Mouse (Mus musculus) forebrain, embryonic 10.5 days (tissue): ENCODE measurements at regions not wholly inside any gene's neighbourhood (a gene's known extent, or its start where the extent isn't known, plus 50 kb on each side); places are given as distances from the start of the nearest gene placed in this dataset.

Experiments used
- DNase-seq: peaks from one replicate; pipeline ENCODE4 v3.0.0-alpha.2; 2017; ENCODE audit warnings: low spot score; ENCODE audit errors: extremely low spot score
- H3K27ac ChIP-seq: fragments of 300-500 bp; sonication (generic); 2 replicates; pipeline ENCODE4 v1.5.1; 2016; ENCODE audit warnings: mild to moderate bottlenecking
- H3K27me3 ChIP-seq: fragments of 300-500 bp; sonication (generic); 2 replicates; pipeline ENCODE4 v1.6.1; 2016; ENCODE audit warnings: mild to moderate bottlenecking; ENCODE audit not compliant: poor library complexity, severe bottlenecking
- H3K36me3 ChIP-seq: fragments of 300-500 bp; sonication (generic); replicated peaks from 2 replicates; pipeline ENCODE4 v1.6.1; 2016; ENCODE audit warnings: mild to moderate bottlenecking, moderate library complexity
- H3K4me1 ChIP-seq: fragments of 300-500 bp; sonication (generic); 2 replicates; pipeline ENCODE4 v1.6.1; 2016
- H3K4me3 ChIP-seq: fragments of 300-500 bp; sonication (generic); 2 replicates; pipeline ENCODE4 v1.5.1; 2016; ENCODE audit warnings: mild to moderate bottlenecking, moderate library complexity
- H3K9me3 ChIP-seq: fragments of 300-500 bp; sonication (generic); 2 replicates; pipeline ENCODE4 v1.6.1; 2016; ENCODE audit warnings: mild to moderate bottlenecking, moderate library complexity
- WGBS: fragments of 180-500 bp; shearing (Covaris S2); methylation state at CpG from one replicate; pipeline ENCODE4 v1.1.7; 2016; 5-methylcytosine and 5-hydroxymethylcytosine counted together

GRCm38 (mm10) chr4:127862875-127863274, 107.9 kb downstream of the CK137956 start:
- Histone ChIP-seq H3K27ac (no peak overlapping the region), H3K36me3 (no peaks in the 10 kb centered on the region), H3K4me1 (peaks cover 13% of the 10 kb centered on the region), H3K9me3 (no peaks in the 10 kb centered on the region), H3K4me3 (no peak overlapping the region), H3K27me3 (no peaks in the 10 kb centered on the region)
- DNase-seq: no peak
- WGBS: 95% methylated on average over 5 of the region's 5 CpGs

- no peaks in the 10 kb centered on the region for H3K27me3 ChIP-seq
- H3K4me1 ChIP-seq: peaks cover 13% of the 10 kb centered on the region
- DNase-seq: no peak
- no peaks in the 10 kb centered on the region for H3K9me3 ChIP-seq
- 69% methylated on average over 16 of the region's 16 CpGs for WGBS
- H3K27ac ChIP-seq: peak overlapping the region; percentile 51
- H3K36me3 ChIP-seq: no peaks in the 10 kb centered on the region
- no peak overlapping the region for H3K4me3 ChIP-seq
Observed at GRCm38 (mm10) chr4:127861319-127862117, 109.2 kb downstream of the CK137956 start.

GRCm38 (mm10) chr4:127860271-127860670, 110.5 kb downstream of the CK137956 start:
- peaks cover 13% of the 10 kb centered on the region for H3K4me1 ChIP-seq
- no peak overlapping the region for H3K4me3 ChIP-seq
- no peaks in the 10 kb centered on the region for H3K9me3 ChIP-seq
- H3K36me3 ChIP-seq: no peaks in the 10 kb centered on the region
- H3K27ac ChIP-seq: no peak overlapping the region
- no peak for DNase-seq
- 83% methylated on average over 4 of the region's 4 CpGs for WGBS
- H3K27me3 ChIP-seq: no peaks in the 10 kb centered on the region

- H3K27ac ChIP-seq: no peak overlapping the region
- no peaks in the 10 kb centered on the region for H3K27me3 ChIP-seq
- H3K36me3 ChIP-seq: no peaks in the 10 kb centered on the region
- H3K9me3 ChIP-seq: no peaks in the 10 kb centered on the region
- H3K4me1 ChIP-seq: peaks cover 13% of the 10 kb centered on the region
- no peak for DNase-seq
- no peak overlapping the region for H3K4me3 ChIP-seq
- WGBS: 94% methylated on average over 6 of the region's 6 CpGs
Observed at GRCm38 (mm10) chr4:127859505-127859904, 111.2 kb downstream of the CK137956 start.

- 95% methylated on average over 3 of the region's 3 CpGs for WGBS
- no peaks in the 10 kb centered on the region for H3K9me3 ChIP-seq
- no peaks in the 10 kb centered on the region for H3K27me3 ChIP-seq
- DNase-seq: no peak
- no peaks in the 10 kb centered on the region for H3K36me3 ChIP-seq
- H3K4me1 ChIP-seq: peaks cover 13% of the 10 kb centered on the region
- H3K27ac ChIP-seq: no peak overlapping the region
- H3K4me3 ChIP-seq: no peak overlapping the region
Observed at GRCm38 (mm10) chr4:127858566-127858965, 112.2 kb downstream of the CK137956 start.

- Histone ChIP-seq H3K9me3 (no peaks in the 10 kb centered on the region), H3K4me3 (no peak overlapping the region), H3K4me1 (no peaks in the 10 kb centered on the region), H3K27ac (no peak overlapping the region), H3K27me3 (no peaks in the 10 kb centered on the region), H3K36me3 (no peaks in the 10 kb centered on the region)
- no peak for DNase-seq
- 97% methylated on average over 1 of the region's 1 CpGs for WGBS
Observed at GRCm38 (mm10) chr4:127855836-127856235, 114.9 kb downstream of the CK137956 start.

GRCm38 (mm10) chr4:127854776-127855409, 115.9 kb downstream of the CK137956 start:
- WGBS: 92% methylated on average over 3 of the region's 3 CpGs
- H3K27me3 ChIP-seq: no peaks in the 10 kb centered on the region
- DNase-seq: no peak
- no peak overlapping the region for H3K27ac ChIP-seq
- H3K9me3 ChIP-seq: no peaks in the 10 kb centered on the region
- H3K4me3 ChIP-seq: no peak overlapping the region
- H3K4me1 ChIP-seq: no peaks in the 10 kb centered on the region
- no peaks in the 10 kb centered on the region for H3K36me3 ChIP-seq

GRCm38 (mm10) chr4:127849306-127849705, 121.4 kb downstream of the CK137956 start:
- Histone ChIP-seq H3K9me3 (no peaks in the 10 kb centered on the region), H3K36me3 (no peaks in the 10 kb centered on the region), H3K4me3 (no peak overlapping the region), H3K27me3 (no peaks in the 10 kb centered on the region), H3K4me1 (peaks cover 11% of the 10 kb centered on the region), H3K27ac (no peak overlapping the region)
- WGBS: 92% methylated on average over 5 of the region's 5 CpGs
- DNase-seq: no peak

- peak; percentile 19 for DNase-seq
- Histone ChIP-seq H3K4me3 (no peak overlapping the region), H3K27me3 (no peaks in the 10 kb centered on the region), H3K9me3 (no peaks in the 10 kb centered on the region), H3K27ac (0 out of 2 replicates have a peak overlapping the region, but pooled peaks have one; percentile 6), H3K4me1 (peaks cover 11% of the 10 kb centered on the region), H3K36me3 (no peaks in the 10 kb centered on the region)
- 30% methylated on average over 3 of the region's 3 CpGs for WGBS
Observed at GRCm38 (mm10) chr4:127846321-127846720, 124.4 kb downstream of the CK137956 start.

GRCm38 (mm10) chr4:127843421-127843820, 127.3 kb downstream of the CK137956 start:
- Histone ChIP-seq H3K4me3 (no peak overlapping the region), H3K4me1 (peaks cover 11% of the 10 kb centered on the region), H3K36me3 (no peaks in the 10 kb centered on the region), H3K9me3 (peaks cover 5% of the 10 kb centered on the region; the same call in 1 of the 2 replicates), H3K27ac (no peak overlapping the region), H3K27me3 (no peaks in the 10 kb centered on the region)
- 86% methylated on average over 7 of the region's 7 CpGs for WGBS
- no peak for DNase-seq

- no peaks in the 10 kb centered on the region for H3K36me3 ChIP-seq
- H3K4me3 ChIP-seq: no peak overlapping the region
- no peaks in the 10 kb centered on the region for H3K9me3 ChIP-seq
- no peak for DNase-seq
- no peaks in the 10 kb centered on the region for H3K27me3 ChIP-seq
- WGBS: 87% methylated on average over 6 of the region's 6 CpGs
- no peak overlapping the region for H3K27ac ChIP-seq
- peaks cover 8% of the 10 kb centered on the region for H3K4me1 ChIP-seq
Observed at GRCm38 (mm10) chr4:127833668-127834067, 137.1 kb downstream of the CK137956 start.

GRCm38 (mm10) chr4:127826988-127827387, 143.8 kb downstream of the CK137956 start:
- Histone ChIP-seq H3K27ac (no peak overlapping the region), H3K36me3 (no peaks in the 10 kb centered on the region), H3K4me3 (no peak overlapping the region), H3K4me1 (no peaks in the 10 kb centered on the region), H3K9me3 (no peaks in the 10 kb centered on the region), H3K27me3 (no peaks in the 10 kb centered on the region)
- 91% methylated on average over 8 of the region's 8 CpGs for WGBS
- no peak for DNase-seq

GRCm38 (mm10) chr4:127819501-127819900, 151.2 kb downstream of the CK137956 start:
- Histone ChIP-seq H3K9me3 (peaks cover 2% of the 10 kb centered on the region; the same call in 1 of the 2 replicates), H3K4me3 (no peak overlapping the region), H3K4me1 (no peaks in the 10 kb centered on the region), H3K36me3 (no peaks in the 10 kb centered on the region), H3K27ac (no peak overlapping the region), H3K27me3 (no peaks in the 10 kb centered on the region)
- DNase-seq: no peak
- 82% methylated on average over 8 of the region's 8 CpGs for WGBS
